16 mouse cellular contexts compared by ENCODE assay signal in the genomic region with DNA sequence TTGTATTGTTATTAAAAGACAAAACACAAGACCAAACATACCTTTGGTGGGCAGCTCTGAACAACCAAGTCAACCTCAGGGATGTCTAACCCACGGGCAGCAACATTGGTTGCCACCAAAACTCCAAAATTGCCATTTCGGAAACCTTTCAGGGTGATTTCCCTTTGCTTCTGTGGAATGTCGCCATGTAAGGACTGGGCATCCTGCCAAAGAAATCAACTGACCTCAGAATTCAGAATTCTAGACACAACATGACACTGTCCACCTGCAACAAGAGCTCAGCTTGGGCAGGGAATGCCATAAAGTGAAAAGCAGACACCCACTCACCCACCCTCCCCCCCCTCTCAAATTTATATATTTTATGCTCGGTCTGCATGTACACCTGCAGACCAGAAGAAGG. TPM values are rescaled to one million over a fixed set of nuclear protein-coding genes. Genes with fewer than 3 reads are reported as not detected.
A peak's percentile ranks its signal among the peaks of the same experiment; 100 is the strongest.
DNase-seq lines count a peak whose midpoint lies in the region; ATAC-seq and TF ChIP-seq lines count a peak whose summit lies in the region.
"Had no signal": no experiment of that assay in that cellular context is flagged by ENCODE, and none has a peak within 500 bp of the region (broad histone marks: within the 10 kb centered on the region; RNA-seq: fewer than 3 reads in every experiment).

No protein-coding gene starts in this region.

- ATAC-seq in limb, embryonic 14.5 days (ENCODE audit: low FRiP score, low read depth), result no peak
- ATAC-seq: forebrain, embryonic 14.5 days; midbrain, embryonic 15.5 days had no signal

- no peak for TF ChIP-seq POLR2A in limb, embryonic 14.5 days (IDR thresholded peaks at IDR 0.05; ENCODE audit: borderline replicate concordance, extremely low read depth, insufficient read depth, insufficient read length)

- H3K9me3 ChIP-seq in limb, embryonic 14.5 days (ENCODE audit: control insufficient read depth, low read length), result no peaks in the 10 kb centered on the region
- H3K9me3 ChIP-seq in limb, embryonic 10.5 days (replicated peaks), result no peaks in the 10 kb centered on the region
- H3K9me3 ChIP-seq: G1E; limb, embryonic 13.5 days; midbrain, embryonic 15.5 days had no signal

- peaks cover 90% of the 10 kb centered on the region for H3K36me3 ChIP-seq in limb, embryonic 14.5 days (ENCODE audit: control insufficient read depth, insufficient read depth, low read length)
- H3K36me3 ChIP-seq in limb, embryonic 10.5 days, result peaks cover 100% of the 10 kb centered on the region

- no peaks in the 10 kb centered on the region for H3K4me1 ChIP-seq in limb, embryonic 14.5 days (ENCODE audit: control insufficient read depth, insufficient read depth, low read length)
- no peaks in the 10 kb centered on the region for H3K4me1 ChIP-seq in limb, embryonic 10.5 days
- H3K4me1 ChIP-seq: limb, embryonic 13.5 days; midbrain, embryonic 15.5 days had no signal

- peak; percentile 86 for DNase-seq in heart, adult 11 months
- no peak for DNase-seq in heart, postnatal 25 days (ENCODE audit: low spot score)
- no peak for DNase-seq in limb, embryonic 14.5 days (ENCODE audit: low spot score)
- DNase-seq in limb, embryonic 10.5 days (ENCODE audit: low spot score), result no peak
- peak; percentile 73 for DNase-seq in Muller cell, postnatal 12 days (ENCODE audit: inconsistent ontology term)
- peak; percentile 52 for DNase-seq in kidney, postnatal 14 days
- no peak for DNase-seq in left cerebral cortex, postnatal 25 days (ENCODE audit: low spot score in 2 of 2)
- DNase-seq: cerebellum, adult 9-11 months; right cerebral cortex, postnatal 4 days had no signal

- 56% methylated on average over 4 of the region's 4 CpGs for WGBS in limb, embryonic 14.5 days
- 91% methylated on average over 4 of the region's 4 CpGs for WGBS in limb, embryonic 10.5 days

- no peaks in the 10 kb centered on the region for H3K27me3 ChIP-seq in limb, embryonic 14.5 days (ENCODE audit: control insufficient read depth, insufficient read depth, low read length)
- no peaks in the 10 kb centered on the region for H3K27me3 ChIP-seq in limb, embryonic 10.5 days (ENCODE audit: low read depth, poor library complexity, severe bottlenecking)
- H3K27me3 ChIP-seq: limb, embryonic 13.5 days; midbrain, embryonic 15.5 days had no signal

- intact Hi-C loops in heart, postnatal 25 days (cut with DNase I), result no loop called here
- intact Hi-C loops in left cerebral cortex, postnatal 25 days (cut with DNase I), result no loop called here

- H3K9ac ChIP-seq in limb, embryonic 14.5 days (ENCODE audit: low read depth, low read length, severe bottlenecking), result no peak overlapping the region
- H3K9ac ChIP-seq: limb, embryonic 13.5 days; midbrain, embryonic 15.5 days had no signal

- no peak overlapping the region for H3K4me2 ChIP-seq in limb, embryonic 14.5 days (replicated peaks; ENCODE audit: low read depth, low read length, severe bottlenecking)
- H3K4me2 ChIP-seq: limb, embryonic 13.5 days; midbrain, embryonic 15.5 days had no signal

- peak overlapping the region; percentile 38; the same call in 1 of the 2 replicates for H3K27ac ChIP-seq in limb, embryonic 14.5 days (replicated peaks; ENCODE audit: low read depth, low read length)
- no peak overlapping the region for H3K27ac ChIP-seq in limb, embryonic 10.5 days
- H3K27ac ChIP-seq: layer of hippocampus, adult 2 months; left cerebral cortex, adult 2 months; limb, embryonic 13.5 days; macrophage; midbrain, embryonic 15.5 days had no signal

- no peak overlapping the region for H3K4me3 ChIP-seq in limb, embryonic 14.5 days (replicated peaks; ENCODE audit: low read length)
- no peak overlapping the region for H3K4me3 ChIP-seq in limb, embryonic 10.5 days
- H3K4me3 ChIP-seq: layer of hippocampus, adult 2 months; left cerebral cortex, adult 2 months; limb, embryonic 13.5 days; midbrain, embryonic 15.5 days had no signal

RNA-seq across cellular contexts. Expression of gene Kif1bp, which starts 10.4 kb away (rescaled TPM):
- total RNA-seq in heart, postnatal 25 days (2021), result 10 to 100 TPM; 36.8 to 41.7 TPM
- polyA plus RNA-seq in limb, embryonic 14.5 days (2012; rRNA removed), result 35.1 and 36.1 TPM in 2 replicates
- polyA plus RNA-seq in limb, embryonic 14.5 days (2014; fragmentation: Nextera tagmentation; extraction: Ambion mirVana), result 44.6 and 46.1 TPM in 2 replicates
- 31.3 and 40.2 TPM in 2 replicates for polyA plus RNA-seq in limb, embryonic 10.5 days (2016; fragmentation: Nextera tagmentation; extraction: Ambion mirVana)
- total RNA-seq in left cerebral cortex, postnatal 25 days (2021), result 100 to 1,000 TPM; 169 to 181 TPM

RNA-seq across cellular contexts. Expression of gene Ddx21, which starts 13.5 kb away (rescaled TPM):
- total RNA-seq in heart, postnatal 25 days (2021), result 10 to 100 TPM; 26.8 to 27.8 TPM
- 35.3 and 43.5 TPM in 2 replicates for polyA plus RNA-seq in limb, embryonic 14.5 days (2012; rRNA removed)
- polyA plus RNA-seq in limb, embryonic 14.5 days (2014; fragmentation: Nextera tagmentation; extraction: Ambion mirVana), result 26.0 and 26.8 TPM in 2 replicates
- polyA plus RNA-seq in limb, embryonic 10.5 days (2016; fragmentation: Nextera tagmentation; extraction: Ambion mirVana), result 33.3 and 42.1 TPM in 2 replicates
- 10 to 100 TPM; 21.7 to 22.2 TPM for total RNA-seq in left cerebral cortex, postnatal 25 days (2021)

Comparison
In these comparisons a context has a peak if more than half of its experiments do, and no peak if none do; other contexts are left out.
1. DNase-seq: peak in heart, adult 11 months (single experiment), Muller cell, postnatal 12 days (single experiment) and kidney, postnatal 14 days (single experiment); none in heart, postnatal 25 days (single experiment), limb, embryonic 14.5 days (single experiment), limb, embryonic 10.5 days (single experiment) and left cerebral cortex, postnatal 25 days (0 of 2).